Mouse (Mus musculus) thymus, postnatal 0 days (tissue): ENCODE measurements around the gene Dop1b. TPM values are rescaled to one million over a fixed set of nuclear protein-coding genes. Genes with fewer than 3 reads are reported as not detected.
A peak's percentile ranks its signal among the peaks of the same experiment; 100 is the strongest.
"Not testable (repeated sequence)": the region's sequence is repeated elsewhere in the genome, so short reads cannot be mapped to it uniquely, and the experiment has no call there.

Source experiments
- DNase-seq: peaks from one replicate; pipeline ENCODE4 v3.0.0-alpha.2; 2015; ENCODE audit warnings: low spot score
- polyA plus RNA-seq: library from polyadenylated mRNA; unstranded; fragments of >200 nt; fragmentation: Nextera tagmentation; extraction: Ambion mirVana; gene quantifications from 2 replicates; pipeline ENCODE4 v1.2.1, GENCODE M21; 2015

Gene Dop1b
- 11.9 and 17.1 TPM in 2 replicates for polyA plus RNA-seq

DNA sequence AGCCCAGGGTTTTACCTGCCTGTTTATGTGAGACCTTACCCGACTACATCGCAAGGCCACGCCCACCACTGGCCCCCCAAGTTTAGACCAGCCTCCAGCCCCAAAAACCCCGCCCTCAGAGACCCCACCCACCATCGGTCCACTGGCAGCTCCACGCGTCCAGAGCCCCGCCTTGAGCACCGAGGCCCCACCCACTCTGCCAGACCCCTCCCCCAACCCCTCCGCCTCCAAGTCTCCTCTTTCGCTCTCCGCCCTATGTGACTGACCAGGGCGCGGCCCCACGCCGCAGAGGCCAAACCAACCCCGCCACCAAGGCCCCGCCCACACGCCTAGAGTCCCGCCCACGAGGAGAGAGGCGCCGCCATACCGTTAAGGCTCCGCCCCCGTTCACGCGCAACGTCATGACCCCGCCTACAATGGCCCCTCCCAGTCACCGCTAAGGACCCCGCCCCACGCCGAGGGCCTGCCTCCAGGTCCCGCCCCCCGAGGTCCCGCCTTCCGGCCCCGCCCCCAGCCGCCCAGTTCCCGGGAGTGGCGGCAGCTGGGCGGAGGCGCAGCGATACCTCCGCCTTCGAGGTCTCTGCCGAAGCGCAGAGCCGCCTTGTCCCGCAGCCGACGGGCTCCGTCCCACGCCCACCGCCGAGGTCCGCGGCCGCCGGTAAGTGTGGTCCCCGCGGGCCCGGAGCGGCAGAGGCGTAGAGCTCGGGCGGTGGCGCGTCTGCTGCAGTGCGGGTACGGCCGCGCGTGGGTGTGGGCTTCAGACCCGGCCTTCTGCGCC is at the start of gene Dop1b:
Gene Dop1b (plus strand): TSS at position 494 of the 778 bp plus-strand sequence.
- DNase-seq, result peak; percentile 97

DNA sequence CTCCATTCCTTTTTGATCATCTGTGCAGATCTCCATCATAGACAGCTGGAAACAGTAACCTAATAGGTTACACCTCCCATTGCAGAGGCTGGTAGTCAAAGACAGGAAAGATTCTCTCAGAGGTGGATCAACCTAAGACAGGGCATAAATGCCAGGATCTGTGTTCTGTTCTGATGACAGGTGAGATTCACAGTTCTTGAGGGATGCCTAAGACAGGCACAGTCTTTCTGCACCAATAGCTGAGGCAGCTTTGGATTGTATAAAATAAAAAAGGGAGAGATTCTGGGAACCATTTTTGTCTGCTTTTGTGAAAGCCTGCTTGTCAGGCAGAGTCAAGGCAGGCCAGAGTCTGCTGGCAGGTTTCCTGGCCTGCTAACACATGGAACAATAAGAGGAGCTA is 43.7 kb upstream of the Dop1b start:
- DNase-seq, result no peak

DNA sequence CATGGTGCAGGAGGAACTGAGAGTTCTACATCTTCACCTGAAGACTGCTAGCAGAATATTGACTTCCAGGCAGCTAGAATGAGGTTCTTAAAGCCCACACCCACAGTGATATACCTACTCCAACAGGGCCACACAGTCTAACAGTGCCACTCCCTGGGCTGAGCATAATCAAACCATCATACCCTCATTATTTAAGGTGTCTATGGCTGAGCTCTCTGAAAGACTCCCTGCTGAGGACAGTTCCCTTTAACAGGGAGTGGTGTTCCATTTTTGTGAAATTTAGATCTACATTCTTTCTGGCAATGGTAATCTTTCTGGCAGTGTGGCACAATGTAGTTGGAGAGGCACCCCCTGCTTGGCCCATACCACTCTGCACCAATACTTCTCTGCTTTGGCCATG is 42.2 kb upstream of the Dop1b start:
- DNase-seq, result no peak

DNA sequence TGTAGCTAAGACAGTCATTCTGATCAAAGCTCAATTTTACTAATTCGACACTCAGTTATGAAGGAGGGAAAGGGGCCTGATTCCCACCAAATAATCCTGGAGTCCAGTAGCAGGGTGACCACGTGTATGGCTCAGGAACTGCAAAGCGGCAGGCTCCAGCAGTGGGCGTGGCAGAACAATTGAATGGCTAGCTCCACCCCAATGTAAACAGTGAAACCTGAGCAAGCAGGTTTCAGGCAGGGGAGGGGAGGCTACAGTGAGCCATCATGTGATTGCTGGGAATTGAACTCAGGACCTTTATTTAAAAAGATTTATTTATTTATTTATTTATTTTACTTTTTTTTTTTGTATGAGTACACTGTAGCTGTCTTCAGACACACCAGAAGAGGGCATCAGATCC is 41.2 kb upstream of the Dop1b start:
- DNase-seq, result not testable (repeated sequence)

DNA sequence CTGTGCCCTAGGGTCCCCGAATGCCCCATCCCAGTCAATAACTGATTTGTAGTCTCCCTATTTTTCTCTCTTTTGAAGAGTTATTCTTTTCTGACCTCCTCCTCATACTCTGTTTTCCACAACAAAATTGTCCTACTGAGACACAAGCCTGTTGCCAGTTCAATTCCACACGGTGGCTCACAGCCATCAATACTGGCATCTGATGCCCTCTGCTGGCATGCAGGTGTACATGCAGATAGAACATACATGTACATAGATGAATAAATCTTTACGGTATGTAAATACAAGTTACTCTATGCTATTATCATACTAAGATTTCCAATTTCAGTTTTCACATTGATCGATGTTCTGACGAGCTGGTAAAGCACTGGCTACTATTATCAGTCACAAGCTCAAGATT is 40.6 kb upstream of the Dop1b start:
- DNase-seq, result no peak

DNA sequence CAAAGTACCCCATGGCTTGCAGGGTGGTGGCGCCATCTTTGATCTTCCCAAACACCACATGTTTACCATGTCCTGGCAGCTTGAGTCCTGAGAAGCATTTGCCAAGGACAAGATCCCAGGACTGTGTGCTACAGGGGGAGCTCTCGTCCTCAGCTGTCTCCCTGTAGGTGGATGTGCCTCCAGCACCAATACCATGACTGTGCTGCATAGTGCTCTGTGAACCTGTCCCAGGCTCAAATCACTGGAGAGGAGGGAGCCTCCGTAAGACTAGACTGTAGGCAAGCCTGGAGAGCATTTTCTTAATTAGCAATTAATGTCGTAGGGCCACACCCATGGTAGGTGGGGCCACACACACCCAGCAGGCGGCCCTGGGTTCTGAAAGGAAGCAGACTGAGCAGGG is 35.3 kb upstream of the Dop1b start:
- no peak for DNase-seq

DNA sequence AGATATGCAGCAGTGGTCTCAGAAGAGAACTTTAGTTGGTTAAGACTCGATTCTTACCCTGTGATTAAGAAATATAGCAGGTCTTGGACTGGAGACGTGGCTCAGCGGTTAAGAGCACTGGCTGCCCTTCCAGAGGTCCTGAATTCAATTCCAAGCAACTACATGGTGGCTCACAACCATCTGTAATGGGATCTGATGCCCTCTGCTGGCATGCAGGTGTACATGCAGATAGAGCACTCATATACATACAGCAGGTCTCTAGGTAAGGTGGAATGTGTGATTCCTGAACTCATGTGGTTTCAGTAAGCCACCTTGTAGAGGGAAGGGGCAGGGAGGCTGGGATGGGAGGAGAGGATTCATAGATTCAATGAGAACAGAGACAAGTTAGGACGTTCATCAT is 33.5 kb upstream of the Dop1b start:
- DNase-seq, result no peak

DNA sequence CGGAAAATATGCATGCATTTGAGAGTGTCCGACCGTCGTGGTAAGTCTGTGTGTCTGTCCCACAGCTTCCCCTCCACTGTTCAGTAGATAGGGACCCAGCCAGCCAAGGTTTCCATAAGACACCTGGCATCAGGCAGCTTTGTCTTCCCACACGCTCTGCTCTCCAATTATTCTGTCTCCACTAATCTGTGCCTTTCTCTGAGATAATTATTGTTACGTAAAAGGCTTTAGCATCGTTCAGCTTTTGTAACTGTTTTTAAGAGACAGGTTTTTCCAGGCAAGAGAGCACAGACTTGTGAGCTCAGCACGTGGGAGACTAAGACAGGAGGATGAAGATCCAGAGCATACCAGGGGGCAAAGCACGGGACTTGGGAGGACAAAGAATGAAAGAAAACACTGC is 32.5 kb upstream of the Dop1b start:
- DNase-seq, result no peak

DNA sequence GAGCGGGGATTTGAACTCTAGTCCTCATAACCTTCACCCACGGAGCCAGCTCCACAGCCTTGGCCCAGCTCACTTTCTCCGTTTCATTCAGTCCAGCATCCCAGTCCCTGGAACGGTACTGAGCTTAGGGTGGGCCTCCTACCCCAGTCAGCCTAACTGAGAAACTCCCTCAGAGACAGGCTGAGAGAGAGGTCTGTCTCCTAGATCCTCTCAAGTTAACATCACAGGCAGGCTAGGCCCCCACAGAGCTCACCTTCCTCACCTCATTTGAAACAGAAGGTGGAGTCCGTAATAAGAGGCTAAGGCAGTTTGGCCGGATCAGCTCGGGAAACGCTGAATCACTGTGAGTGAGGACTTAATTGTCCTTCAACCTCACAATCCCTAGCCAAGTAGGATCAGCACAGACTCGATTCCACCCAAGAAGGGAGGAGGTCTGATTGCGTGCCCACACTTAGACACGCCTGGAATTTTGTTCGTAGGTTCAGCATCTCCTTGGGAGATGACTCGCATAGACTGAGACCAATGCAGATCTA is 29.5 kb upstream of the Dop1b start:
- DNase-seq, result no peak

DNA sequence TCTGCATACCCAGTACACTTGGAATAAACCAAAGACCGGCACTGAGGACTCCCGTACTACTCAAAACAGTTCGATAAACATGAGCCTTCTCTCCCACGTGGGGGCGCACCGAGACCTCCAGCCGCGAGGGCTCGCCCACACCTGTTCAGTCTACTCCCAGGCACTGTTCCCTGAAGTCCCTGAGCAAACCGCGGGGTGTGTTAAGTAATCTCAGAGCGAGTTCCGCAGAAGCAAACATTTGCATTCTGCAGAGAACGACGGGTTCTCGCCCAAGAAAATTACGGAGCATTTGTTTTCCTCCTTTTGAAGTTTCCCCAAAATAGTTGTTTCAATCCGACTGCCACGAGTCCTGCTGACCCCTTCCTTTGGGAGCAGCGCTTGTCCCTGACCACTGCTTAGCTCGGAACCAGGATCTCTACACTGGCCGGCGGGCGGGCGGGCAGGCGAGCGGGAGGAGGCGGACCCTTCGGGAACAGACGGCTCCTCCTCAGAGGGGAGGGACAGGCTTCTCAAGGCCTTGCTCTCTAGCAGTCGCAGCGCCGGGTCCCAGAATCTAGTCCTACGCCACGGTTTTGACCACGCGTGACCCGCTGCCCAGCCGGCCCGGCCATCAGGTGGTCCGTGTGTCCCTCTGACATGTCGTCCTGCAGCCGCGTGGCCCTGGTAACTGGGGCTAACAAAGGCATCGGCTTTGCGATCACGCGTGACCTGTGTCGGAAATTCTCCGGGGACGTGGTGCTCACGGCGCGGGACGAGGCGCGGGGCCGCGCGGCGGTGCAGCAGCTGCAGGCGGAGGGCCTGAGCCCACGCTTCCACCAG is 28.8 kb upstream of the Dop1b start, which contains the start of gene Cbr3:
Gene Cbr3 (plus strand): TSS at position 527 of the 819 bp plus-strand sequence.
- peak; percentile 90 for DNase-seq

DNA sequence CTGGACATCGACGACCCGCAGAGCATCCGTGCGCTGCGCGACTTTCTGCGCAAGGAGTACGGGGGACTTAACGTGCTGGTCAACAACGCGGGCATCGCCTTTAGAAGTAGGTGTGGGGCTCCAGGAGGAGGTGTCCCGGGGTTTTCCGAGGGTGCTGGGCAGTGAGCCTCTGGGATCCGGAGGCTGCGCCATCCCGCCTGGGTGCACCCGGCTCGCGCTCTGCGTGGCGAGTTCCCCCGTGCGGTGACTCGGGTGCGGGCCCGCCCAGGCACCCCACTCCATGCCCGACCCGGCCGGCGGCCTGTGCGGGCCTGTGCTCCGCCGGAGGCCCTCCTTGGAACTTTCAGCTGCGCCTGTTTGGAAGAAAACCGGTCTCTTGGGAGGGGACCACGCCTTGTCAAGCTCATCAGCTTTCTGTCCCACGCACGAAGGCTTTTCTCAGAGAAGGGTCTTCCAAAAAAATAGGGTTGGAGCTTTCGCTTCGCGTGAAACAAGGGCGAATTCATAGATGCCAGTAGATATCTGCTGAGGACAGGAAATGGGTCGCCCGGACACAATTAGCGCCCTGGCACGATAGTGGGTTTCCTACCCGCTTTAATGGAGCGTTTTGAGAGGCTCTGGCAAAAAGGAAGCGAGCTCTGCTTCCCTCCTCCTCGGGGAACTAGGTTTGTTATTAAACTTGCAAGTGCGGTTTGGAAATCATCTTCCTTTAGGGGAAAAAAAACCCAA is 28.0 kb upstream of the Dop1b start:
- DNase-seq, result peak; percentile 6

DNA sequence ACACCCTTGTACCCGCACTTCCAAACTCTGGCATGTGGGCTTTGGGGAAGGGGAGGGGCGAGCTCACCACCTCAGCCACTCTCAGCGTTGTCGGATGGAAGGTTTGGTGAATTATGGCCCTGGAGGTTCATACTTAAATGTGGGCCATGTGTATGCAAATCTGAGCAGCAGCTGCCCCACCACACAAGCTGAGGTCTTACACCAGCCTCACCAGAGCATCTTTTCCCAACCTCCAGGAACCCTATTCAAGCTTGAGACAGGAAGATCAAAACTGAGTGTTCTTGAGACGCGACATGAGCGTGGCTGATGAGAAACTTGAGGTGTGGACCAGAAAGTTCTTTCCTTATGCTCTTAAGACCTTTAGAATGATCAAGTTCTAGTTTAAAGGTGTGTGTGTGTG is 27.3 kb upstream of the Dop1b start:
- no peak for DNase-seq

DNA sequence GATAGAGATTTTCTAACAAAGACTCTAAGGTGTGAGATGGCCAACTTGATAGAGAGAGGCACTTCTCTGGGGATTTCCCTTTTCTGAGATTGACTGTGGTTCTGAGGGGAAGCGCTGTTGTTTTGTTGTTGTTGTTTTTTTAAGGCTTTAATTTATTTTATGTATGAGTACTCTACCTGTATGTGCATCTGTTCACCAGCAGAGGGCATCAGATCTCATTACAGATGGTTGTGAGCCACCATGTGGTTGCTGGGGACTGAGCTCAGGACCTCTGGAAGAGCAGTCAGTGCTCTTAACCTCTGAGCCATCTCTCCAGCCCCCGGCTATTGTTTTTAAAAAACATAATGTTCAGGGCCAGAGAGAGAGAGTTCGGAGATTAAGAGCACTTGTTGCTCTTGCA is 25.9 kb upstream of the Dop1b start:
- DNase-seq, result not testable (repeated sequence)

DNA sequence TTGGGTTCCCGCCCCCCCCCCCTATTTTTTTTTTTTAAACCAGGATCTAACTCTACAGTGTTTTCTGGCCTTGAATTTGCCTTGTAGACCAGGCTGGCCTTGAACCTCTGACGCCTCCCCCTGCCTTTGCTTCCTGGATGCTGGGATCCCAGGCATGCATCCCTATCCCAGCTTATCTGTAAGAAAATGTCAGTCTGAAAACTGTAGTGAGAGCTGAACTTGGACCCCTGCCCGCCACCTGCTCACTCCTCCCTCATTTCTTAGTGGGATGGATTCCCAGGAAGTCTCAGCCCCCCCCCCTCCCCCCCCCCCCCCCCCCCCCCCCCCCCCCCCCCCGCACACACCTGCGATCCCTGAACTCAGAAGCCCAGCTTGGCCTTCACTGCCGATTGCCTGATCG is 25.3 kb upstream of the Dop1b start:
- DNase-seq, result no peak

DNA sequence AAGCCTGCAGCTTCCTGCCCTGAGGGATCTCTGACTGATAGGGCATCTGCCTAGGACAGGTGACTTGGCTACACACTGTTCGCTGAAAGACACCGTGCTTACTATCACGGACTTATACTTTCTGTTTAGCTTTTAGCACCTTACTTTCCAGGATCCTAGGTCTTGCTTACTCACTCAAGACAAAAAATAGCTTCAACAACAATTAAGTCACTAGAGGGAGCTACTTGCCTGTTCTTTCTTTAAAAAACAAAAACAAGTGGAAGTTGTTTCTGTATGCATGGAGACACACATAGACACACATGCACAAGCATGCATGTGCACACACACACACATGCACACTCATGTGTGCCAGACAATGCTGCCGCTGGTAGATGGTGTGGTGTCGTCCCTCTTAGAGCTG is 24.8 kb upstream of the Dop1b start:
- peak; percentile 78 for DNase-seq

DNA sequence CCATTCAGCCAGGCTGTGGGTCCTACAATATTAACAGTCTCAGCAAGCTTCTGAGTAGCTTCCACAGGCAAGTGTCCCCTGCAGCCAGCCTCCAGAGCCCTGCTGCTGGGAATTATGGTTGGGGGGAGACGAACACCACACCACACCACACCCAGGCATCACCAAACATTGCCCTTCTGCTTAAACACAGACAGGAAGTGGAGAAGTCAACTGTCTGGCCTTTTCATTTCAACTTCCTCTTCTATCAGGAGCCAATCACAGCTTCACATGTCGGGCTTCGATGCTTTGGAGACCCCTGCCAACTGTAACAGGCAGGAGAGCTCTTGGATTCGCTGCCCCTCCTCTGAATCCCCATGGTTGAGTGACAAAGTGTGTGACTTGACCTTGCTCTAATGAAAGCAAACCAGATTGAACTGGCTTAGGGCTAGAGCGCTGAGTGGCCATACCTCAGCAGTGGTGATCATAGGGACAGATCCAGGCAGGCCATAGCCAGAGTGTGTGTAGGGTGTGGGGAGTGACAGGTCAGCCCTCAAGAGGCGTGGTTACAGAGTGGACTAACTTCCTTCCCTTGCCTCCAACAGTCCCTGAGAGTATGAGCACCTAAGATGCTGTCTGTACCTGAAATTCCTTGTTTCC is 20.4 kb upstream of the Dop1b start:
- peak; percentile 38 for DNase-seq

DNA sequence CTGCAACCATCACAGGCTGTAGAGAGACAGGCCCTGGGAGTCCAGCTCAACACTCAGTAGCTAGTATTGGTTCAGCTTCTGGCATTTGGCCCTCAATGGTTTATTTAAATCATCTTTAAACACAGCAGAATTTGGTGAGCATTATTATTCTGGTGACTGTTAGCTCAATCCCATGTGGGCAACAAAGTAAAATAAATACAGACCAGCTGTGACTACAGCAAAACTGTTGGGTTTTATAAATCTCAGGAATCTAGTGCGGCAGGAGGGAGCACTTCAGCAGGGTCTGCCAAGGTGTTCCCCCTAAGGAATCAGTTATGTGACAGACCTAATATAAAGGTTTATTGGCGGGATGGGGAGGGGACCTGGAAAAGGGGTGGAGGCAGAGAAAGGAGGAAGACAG is 19.0 kb upstream of the Dop1b start:
- DNase-seq, result no peak

DNA sequence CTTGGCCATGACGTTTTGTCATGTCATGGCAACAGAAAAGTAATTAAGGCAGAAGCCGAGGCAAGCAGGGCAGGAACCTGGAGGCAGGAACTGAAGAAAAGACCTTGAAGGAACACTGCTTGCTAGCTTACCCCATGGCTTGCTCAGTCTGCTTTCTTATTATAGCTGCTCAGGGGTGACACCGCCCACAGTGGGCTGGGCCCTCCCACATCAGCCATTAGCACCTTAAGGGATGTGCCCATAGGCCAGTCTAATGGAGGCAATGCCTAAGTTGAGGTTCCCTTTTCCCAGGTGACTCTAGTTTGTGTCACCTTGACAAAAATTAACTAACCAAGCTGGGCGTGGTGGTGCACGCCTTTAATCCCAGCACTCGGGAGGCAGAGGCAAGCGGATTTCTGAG is 4.6 kb upstream of the Dop1b start:
- no peak for DNase-seq

DNA sequence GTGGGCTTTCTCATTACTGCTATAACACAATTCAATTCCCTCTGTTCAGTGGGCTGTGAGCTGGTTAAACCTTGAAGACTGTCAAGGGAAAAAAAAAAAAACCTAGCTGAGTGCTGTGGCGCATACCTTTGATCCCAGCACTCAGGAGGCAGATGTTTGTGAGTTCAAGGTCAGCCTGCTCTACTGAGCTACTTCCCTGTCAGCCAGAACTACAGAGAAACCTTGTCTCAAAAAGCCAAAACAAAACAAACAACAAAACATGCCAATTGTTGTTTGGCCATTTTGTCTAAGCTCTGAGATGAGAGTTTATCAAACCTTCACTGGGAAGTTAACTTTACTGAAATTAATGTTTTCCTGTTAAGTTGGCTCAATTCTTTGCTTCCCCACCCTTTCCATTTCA is 2.5 kb upstream of the Dop1b start:
- no peak for DNase-seq

DNA sequence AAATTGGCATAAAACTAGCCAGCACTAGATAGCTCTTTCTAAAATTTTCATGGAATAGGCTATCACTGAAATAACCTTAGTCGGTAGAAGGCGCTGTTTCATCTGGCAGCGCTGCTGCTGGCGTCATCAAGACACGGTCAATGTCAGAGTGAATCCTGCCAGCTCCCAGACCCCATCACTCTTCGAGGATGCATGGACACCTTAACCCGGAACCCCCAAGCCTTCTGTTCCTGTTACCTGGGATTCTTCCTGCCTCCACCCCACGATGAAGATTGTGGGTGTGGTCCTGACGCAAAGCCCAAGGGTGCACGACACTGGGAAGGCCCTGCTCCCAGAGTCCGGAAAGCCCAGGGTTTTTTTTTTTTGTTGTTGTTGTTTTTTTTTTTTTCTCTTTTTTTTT is 780 bp upstream of the Dop1b start:
- DNase-seq, result peak; percentile 85
